Mouse (Mus musculus) embryo, embryonic 11.5 days (tissue): ENCODE data around the gene Trpm3.
"Not testable (repeated sequence)": the region's sequence is repeated elsewhere in the genome, so short reads cannot be mapped to it uniquely, and the experiment has no call there.

Source experiments
- DNase-seq: peaks from one replicate; pipeline ENCODE4 v3.0.0-alpha.2; 2012; ENCODE audit warnings: low read depth, low spot score

Gene Trpm3

DNA sequence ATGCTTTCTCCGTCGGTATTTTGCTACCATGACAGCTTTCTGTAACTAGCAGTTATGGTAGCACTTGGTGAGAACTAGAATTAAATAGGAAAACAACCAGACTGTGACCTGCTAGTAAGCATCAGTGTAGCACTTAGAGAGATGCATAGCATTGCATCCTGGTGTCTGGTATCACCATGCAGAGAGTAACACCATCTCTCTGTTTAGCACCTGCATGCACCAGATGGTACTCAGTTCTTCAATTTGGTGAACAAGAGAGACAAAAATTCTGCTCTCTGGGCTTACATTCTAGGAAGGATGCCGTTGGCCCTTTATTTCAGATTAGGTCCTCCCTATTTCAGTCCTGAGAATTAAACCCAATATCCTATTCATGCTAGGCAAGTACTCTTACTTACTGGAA, 834.4 kb downstream of the Trpm3 start:
- no peak for DNase-seq

DNA sequence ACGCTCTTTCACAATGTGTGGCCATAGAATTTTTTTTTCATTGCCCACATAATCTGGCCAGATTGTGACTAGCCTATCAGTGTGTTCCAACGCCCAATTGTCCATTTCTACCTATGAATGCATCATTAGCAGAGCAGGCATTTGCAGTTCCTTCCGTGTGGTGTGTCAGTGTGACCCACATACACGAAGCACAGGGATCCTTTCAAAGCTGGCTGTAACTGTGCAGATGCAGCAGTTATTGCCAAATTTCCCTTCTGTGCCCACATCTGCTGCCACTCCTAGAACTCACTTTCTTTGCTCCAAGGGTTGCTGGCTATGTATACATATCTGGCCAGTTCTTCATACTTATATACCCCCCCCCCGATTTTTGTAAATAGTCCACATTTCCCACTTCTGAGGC, 834.9 kb downstream of the Trpm3 start:
- no peak for DNase-seq

DNA sequence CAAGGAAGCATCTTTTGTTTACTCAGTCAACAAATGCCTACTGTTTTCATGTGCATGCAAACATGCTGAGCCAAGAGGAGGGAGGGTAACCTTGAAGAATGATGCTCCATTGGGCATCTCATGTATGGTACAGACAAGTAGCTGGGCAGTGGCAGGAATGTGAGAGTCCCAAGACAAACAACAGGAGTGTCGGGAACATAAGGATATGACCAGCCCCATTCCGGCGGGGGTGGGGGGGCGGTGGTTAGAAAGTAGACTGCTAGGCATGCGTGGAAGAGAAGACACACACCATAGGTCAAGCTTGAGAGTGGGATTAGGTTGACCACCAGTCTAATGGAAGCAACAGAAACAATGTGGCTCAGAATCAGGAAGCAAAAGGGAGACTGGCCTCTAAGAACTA, 837.0 kb downstream of the Trpm3 start:
- no peak for DNase-seq

DNA sequence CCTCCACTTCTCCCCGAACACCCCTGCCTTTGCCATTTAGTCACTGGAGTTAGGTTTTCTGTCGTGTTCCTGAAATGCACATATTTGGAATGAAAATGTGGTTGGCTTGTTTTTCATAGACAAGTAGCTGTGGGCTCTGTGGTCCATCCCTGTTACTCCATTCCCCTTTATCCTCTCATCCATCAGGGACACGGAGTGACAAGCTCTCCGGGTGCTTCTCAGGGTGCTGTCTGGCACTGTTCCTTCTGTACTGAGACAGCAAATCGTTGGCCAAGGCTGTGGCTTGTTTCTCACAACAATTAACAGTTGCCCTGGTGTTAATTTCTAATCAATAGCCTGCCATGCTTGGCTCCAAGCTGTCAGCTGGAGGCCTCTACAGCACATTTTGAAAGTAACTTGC, 838.7 kb downstream of the Trpm3 start:
- DNase-seq = no peak

DNA sequence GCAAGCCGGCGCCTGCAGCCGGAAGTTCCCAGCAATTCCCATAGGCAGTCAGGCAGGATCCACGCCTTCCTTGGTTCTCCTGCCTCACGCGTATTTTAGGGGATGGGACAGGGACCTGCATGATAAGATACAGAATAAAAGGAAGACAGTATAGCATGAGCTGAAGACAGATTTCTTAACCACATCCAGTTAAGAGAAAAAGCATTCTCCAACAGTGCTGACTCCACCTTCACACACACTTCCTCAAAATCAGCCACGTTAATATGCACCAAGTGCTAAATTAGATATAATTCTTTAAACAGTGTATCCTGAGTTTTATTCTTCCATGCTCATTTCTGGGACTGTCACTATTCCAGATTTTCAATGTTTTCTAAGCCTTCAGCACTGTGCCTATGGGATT, 839.9 kb downstream of the Trpm3 start:
- no peak for DNase-seq

DNA sequence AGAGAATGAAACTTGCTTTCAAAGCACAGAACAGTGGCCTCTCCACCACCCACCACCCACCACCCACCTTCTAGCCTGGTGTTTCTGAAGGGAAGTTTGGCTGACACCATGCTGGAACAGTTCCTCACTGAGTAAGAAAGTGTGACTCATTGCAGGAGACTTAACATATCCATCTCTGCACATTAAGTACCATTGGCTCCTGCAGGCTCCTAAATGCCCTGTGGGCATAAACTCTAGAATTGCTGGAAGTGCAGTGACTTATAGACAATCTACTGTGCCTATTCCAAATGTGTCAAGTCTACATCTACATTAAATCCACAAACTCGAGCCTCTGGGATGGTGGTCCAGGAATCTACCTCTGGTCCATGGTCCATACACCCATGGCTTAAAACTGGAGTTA, 840.3 kb downstream of the Trpm3 start:
- DNase-seq = no peak

DNA sequence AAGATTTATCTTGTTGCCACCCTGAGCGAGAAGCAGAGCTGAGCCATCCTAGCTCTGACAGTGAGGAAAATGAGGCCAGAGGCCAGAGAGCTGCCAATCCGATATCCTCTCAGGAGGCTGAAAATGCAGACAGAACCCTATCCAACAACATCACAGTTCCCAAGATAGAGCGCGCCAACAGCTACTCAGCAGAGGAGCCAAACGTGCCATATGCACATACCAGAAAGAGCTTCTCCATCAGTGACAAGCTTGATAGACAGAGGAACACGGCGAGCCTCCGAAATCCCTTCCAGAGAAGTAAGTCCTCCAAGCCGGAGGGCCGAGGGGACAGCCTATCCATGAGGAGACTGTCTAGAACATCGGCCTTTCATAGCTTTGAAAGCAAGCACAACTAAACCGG, 849.1 kb downstream of the Trpm3 start:
- no peak for DNase-seq

DNA sequence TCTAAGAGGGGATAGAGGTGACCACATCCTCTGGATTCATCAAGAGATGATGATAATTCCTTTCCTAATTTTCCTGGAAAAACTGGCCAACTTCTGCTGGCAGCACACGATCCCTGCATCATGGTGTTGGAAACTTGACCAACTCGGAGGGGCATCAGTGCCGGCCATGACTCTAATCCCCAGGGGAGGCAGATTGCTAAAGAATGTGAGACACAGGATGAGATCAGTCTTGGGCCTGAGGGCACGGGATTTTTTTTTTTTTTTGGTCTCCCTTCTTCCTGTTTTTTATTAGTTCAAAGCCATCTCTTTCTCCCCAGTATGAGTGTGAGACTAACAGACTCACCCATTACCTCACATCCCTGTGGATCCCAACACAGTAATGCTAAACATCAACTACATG, 855.1 kb downstream of the Trpm3 start:
- DNase-seq = no peak

DNA sequence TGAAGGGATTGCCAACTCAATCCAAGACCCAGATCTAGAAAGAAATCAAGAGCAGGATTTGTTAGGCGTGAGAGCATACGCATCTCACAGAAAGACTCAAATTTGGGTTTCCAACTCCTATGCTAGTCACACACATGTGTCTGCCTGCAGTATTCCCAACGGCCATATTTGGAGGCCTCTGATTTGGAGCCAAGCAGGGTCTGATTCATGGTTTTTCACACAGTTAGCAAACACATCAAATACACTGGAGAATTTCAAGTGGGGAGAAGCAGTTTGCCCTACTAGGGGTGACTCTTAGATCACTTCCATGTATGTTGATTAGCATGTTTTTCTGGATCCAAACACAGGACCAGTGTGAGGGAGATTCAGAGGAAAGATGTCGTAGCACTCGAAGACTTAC, 855.7 kb downstream of the Trpm3 start:
- DNase-seq = no peak

DNA sequence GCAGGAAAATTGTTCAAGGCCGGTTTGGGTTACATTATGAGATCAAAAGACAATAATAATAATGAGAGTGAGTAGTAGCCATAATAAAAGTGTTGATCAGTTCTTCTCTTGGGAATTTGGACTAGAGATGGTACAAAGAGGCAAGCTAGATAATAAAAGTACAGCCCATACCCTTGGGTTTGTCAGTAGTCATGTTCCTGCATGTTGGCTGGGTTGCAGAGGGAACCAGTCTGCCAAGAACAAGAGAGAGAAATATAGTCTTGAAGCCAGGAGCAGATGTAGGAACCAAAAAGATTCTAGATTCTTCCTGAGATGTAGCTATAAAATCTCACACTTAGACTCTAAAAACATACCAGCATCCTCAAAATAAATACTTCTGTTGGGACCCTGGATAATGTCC, 861.4 kb downstream of the Trpm3 start:
- DNase-seq = no peak

DNA sequence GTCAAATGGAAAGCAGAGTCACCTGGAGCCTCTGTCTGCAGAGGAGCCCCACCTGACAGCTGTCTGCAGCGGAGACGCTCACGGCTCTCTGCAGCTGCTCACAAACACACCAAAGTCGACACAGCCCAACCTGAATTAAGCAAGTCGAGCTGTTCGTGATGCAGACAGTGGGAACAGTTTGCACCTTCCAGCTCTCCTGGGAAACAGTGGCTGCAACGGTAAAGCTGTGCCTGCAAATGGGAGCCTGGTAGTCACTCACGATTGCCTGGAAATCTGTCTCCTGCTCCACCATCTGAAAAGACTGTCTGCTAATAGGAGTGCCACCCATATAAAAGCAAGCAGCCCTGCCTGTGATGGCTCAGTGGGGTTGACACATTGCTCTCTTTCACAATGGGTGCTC, 865.0 kb downstream of the Trpm3 start:
- DNase-seq = no peak

DNA sequence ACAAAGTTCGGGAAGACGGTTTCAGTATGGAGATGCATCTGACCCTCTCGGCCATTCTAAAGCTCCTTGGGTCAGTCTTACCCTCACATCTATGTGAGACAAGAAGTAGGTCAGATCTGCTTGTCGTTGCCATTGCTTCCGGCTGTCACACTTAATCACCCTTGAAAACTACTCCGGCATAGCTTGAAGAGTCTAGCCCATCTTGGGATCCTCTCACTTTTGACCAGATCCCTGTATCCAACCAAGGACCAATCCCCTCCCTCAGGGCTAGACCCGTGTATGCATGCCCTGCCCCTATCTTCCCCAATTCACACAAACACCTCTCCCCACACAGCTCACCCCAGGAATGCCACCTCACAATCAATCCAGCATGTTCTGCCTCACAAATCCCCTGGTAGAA, 867.0 kb downstream of the Trpm3 start:
- no peak for DNase-seq

DNA sequence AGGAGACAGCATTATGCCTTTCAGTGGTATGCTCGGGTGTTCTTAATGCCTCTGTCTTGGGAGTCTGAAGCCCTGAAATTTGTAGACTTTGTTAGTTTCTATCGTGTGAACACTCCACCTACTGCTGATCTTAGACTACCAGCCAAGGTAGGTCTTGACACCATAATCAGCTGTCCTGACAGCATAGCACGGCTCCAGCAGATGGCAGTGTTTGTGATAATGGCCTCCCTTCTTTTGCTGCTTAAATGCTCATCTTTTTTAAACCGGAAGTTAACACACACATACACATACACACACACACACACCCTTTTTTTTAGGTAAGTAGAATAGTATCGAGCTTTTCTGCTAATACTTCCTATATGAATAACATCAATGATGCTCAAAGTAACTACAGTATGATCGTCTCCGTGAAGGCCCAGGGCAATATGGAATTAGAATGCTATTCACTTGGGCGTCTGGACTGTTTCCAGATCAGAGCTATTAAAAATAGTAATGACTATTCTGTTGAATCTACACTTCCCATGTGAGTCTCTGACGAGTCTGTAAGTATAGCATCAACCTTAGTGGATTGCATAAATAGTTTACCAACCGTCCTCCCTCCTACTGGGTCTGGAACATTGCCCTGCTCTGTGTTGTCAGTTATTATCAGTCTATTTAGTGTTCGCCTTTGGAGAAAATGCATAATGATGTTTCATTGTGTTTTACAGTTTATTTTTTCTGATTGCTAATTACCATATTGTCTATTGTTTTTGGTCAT, 867.8 kb downstream of the Trpm3 start:
- DNase-seq = peak; percentile 5

DNA sequence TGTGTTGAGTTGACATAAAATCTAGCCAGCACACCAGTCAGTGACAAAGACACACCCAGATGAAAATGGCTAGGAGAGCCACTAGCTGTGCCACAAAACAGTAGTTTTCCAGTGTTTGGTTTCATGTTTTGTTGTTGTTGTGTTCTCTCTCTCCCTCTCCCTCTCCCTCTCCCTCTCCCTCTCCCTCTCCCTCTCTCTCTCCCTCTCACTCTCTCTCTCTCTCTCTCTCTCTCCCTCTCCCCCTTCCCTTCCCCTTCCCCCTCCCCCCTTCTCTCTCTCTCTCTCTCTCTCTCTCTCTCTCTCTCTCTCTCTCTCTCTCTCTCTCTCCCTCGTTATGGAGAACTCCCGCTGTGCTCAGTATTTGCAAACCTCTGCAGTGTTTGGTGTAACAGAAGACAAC, 874.8 kb downstream of the Trpm3 start:
- no peak for DNase-seq

DNA sequence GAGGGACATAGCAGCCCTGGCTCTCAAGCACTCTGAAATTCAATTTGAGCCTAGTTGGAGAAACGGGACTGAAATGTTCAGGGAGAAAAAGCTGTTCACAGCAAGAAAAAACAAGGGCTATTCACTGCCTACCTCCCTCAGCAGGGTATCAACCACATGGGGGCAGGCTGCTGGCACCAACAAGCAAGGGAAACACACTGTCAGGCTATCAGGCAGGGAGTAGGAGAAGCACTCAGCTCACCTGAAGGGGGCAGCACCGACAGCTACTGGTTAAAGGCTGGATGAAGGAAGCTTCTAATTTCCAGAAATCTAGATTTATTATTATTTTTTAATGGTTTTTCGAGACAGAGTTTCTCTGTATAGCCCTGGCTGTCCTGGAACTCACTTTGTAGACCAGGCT, 876.7 kb downstream of the Trpm3 start:
- DNase-seq = no peak

DNA sequence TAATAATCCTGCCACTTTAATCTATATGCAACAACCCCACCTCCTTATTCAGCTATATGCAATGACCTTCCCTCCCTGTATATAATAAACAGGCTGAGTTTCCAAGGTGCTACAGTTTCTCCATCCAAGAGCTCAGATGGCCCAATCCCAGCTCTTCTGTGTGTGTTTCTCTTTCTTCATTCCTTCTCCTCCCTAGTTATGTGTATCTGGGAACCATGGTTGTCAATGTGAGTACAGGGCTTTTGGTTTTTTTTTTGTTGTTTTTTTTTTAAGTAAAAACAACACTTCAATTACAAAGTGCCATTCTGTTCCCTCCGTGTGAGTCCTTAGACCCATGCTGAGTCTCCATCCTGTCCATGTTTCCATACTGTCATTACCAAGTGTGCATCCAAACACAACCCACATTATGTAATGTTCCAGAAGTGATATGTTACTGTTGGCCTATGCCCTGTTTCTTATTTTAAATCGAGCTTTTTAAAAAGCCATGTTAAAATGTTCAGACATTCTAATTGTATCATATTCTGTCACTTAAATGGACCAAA, 879.4 kb downstream of the Trpm3 start:
- DNase-seq = no peak

DNA sequence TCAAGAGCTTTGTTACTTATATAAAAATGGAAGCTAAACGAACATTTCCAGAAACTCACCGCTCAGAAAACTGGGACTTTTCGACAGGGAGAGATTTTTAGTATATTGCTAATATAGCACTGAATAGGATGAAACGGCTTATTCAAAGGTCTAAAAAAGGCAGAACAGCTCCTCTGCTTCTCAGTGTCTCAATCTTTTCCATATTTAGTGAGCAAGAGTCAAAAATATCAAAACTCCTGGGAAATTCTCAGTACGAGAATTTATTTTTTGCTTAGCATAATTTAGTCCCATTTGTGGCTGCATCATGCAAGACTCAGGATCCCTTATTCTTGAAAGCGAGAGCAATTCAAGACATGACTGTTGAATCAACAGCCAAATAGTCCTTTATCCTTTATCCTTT, 884.1 kb downstream of the Trpm3 start:
- DNase-seq = no peak

DNA sequence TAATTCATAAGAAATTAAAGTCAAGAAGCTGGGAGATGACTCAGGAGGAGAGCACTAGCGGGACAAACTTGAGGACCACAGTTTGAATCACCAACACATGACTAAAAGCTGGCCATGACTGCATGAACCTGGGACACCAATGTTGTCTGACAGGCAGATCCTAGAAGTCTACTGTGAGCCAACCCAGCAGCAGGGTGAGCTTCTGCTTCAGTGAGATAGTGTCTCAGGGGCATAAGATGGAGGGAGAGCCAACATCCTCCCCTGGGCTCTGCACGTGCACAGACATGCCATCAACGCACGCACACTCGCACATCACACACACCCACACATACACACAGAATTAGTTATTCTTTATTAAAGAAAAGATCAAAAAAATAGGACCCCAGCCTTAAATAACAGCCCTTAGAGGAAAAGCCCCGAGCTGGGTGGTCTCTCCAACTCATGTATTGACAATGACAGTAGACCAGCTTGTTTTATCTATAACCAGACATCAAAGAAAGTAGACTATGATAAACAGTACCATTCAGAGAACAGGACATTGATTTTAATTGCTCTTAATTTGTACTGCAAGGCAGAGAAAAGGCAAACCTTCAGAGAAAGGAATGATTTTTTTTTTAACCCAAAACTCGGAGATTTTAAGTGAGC, 884.6 kb downstream of the Trpm3 start:
- no peak for DNase-seq

DNA sequence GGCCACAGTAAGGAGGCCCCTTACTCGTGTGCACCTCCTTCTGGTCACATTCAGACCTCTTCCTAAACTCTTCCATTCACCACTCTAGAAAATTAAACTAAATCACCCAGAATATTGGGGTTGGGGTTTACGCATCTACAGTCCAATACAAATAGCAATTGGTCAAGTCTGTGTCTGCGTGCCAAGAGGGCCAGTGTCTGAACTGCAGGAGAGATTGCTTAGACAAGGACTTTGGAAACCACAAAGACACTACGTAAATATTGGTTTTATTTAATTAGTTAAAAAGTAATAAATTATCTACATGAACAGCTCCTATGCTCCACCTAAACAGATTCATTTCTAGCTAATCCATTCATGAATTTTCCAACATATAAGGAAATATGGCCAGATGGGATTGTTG, 886.0 kb downstream of the Trpm3 start:
- no peak for DNase-seq

DNA sequence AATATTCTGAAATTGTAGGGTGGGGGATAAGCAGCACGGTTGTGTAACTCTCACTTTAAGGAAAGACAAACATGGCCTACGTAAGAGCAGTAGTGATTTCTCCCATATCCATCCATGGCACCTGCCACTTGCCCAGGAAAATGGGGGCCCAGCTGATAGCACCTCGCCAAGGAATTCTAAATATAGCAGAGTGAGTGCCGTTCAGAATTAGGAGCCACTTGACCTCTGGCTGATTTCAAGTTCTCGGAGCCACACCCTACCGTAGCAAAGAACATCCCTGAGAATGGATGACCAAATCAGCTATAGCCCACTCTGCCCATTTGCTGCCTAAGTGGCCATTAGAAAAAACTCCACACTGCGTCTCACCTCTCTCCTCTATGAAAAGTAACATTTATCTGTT, 887.6 kb downstream of the Trpm3 start:
- DNase-seq = no peak

DNA sequence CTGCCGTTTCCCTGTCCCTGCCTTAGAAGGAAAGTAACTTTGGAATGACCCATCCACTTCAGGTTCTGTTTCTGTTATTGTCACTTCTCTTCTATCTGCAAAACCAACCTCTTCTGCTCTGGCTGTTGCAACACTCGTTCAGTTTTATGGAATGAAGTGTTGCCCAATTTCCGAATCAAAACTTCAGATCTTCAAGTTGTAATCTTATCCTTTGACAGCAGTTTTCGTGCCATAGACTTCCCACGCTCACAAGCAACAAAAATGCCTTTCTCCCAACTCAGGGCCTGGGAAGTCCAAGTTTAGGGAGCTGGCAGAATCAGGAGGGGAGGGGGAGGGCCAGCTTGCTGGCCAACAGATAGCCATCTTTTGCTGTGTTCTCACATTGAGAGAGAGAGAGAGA, 889.4 kb downstream of the Trpm3 start:
- DNase-seq = no peak

DNA sequence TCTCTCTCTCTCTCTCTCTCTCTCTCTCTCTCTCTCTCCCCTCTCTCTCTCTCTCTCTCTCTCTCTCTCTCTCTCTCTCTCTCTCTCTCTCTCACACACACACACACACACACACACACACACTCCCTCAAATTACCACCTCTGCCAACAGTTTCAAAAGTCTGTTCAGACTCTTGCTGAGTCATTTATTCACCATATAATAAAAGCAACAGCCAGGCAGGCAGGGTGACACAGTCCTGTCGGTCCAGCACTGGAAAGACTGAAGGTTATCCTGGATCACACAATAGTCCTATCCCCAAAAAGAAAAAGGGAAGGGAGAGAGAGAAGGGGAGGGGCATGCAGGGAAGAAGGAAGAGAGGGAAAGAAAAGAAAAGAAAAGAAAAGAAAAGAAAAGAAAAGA, 894.5 kb downstream of the Trpm3 start:
- DNase-seq = not testable (repeated sequence)

DNA sequence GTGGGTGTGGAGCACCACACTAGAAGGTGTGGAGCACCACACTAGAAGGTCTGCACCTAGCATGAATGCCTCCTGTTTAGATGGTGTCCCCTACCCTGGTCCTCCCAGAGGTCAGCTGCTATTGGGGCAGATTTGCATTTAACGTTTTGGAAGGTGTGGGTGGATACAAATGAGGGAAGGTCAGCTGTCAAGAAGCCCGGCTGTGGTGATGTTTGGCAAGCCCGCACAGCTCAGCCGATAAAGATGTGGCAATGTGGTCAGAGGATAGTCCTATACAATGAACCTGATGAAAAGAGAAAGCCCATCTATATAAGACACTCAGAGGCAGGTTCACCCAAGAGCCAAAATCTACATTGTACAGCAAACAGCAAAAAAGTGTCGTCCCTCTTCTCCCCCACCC, 895.3 kb downstream of the Trpm3 start:
- DNase-seq = no peak
